Mouse (Mus musculus) frontal cortex, postnatal 25 days (tissue): ENCODE measurements around the gene Klf7.

ENCODE experiments used
- DNase-seq, 2 experiments: peaks; one replicate each; pipeline ENCODE4 v3.0.0; 2022; ENCODE audit warnings: low spot score in 2 of 2

Gene Klf7

DNA sequence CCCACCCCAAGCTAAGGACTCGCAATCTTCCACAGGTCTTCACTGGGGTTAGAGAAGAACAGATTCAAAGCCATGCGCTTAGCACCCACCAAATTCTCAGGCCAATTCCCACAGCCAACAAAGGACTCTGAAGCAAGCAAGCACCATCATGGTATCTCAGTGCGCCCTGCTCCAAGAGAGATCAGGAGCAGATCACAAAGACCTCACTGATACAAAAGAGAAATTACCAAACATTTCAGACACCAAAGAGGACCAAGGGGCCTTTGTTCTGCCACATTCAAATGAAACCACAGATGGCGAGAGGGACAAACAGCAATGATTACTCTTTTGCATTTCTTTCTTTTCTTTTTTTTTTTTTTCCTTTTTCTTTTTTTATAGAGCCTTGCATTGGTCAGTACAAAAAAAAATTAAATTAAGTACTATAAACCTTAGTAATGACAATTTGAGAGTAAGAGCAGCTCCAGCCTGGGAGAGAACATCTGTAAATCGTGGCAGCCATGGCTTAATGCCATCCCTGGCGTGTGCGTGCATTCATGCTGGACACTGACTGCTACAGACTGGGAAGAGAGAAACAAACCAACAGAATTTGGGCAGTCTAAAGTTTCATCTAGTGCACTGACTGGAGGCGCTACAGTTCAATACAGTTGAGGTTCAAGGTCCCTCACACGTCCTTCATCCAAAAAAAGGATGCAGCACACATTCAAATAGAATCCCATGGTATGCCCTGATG, 89.4 kb downstream of the Klf7 start:
- DNase-seq = no peak

DNA sequence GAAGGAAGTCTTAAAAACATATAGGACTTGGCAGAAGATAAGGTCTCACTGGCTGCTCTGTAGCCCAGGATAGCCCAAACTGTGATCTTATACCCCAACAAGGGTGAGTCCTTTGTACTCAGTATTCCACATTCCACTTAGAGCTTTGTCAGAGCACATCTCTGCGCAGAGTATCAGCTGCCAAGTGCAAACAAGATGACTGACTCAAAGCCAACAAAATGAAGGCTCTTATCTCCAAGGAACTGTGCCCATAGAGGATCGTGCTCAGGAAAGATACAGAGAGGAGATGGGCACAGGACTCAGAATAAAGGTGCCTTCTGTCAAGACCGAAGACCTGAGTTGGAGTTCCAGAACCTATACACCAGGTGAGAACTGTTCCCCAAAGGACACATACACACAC, 100.1 kb downstream of the Klf7 start:
- no peak for DNase-seq

DNA sequence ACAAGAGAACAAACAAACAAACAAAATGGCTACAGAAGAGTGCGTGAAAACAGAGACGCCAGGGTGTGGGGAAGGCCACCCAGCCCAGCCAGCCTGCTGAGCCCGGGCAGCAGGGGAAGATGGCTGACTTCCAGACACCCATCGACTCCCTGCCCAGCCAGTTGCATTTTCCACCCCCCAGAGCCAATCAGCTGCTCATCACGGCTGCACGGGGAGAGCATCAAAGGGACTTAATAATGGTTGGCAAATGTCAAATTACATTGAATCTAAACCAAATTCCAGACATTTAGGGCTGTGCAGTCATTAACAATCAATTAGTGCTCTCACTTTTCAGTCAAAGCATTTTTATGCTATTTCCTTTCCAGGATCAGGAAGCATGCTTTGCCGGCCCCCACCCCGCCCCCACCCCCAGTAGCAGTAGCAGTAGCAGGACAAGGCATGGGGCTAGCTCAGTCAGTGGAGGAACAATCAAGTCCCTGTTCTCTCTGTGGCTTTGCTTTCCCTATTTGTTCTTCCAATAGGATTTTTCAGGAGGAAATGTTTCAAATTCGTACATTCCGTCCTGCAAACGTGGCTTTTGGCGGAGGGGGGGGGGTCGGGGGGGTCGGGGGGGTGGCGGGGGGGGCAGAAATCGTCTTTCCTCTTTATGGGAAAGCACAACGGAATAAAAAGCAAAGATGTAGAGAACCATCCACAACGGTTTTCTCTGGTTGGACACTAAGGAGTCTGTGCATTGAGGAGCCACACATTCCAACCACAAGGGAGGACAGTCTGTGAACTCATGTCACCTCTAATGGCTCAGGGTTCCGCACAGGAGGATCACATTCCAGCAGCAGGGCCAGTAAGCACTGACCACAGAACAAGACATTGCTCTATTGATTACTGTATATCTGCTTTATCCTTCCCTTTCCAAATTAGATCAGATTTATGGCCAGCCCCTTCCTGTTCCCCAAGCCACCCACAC, 101.1 kb downstream of the Klf7 start:
- DNase-seq = no peak

DNA sequence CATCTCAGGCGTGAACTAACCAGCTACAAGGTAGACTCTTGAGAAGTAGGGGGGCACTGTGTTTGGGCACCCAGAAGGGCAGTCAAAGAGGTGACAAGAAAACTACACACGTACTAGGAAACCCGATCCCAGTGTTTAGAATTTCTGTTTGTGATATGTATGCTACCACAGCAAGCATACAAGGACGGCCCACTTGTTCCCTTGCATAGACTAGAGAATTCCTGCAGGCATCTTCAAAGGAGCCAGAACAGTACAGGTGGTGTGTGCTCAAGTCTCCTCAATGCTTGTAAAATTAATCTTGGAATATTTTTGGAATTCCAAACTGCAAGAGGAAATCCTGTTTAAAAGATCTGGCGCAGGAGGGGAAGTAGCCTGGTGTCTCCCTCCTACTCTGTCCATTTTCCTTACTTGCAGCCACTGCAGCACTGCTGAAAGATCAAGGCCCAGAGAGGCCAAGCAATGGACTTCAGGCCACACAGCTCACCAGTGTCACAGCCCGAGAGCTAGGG, 102.9 kb downstream of the Klf7 start:
- no peak for DNase-seq

DNA sequence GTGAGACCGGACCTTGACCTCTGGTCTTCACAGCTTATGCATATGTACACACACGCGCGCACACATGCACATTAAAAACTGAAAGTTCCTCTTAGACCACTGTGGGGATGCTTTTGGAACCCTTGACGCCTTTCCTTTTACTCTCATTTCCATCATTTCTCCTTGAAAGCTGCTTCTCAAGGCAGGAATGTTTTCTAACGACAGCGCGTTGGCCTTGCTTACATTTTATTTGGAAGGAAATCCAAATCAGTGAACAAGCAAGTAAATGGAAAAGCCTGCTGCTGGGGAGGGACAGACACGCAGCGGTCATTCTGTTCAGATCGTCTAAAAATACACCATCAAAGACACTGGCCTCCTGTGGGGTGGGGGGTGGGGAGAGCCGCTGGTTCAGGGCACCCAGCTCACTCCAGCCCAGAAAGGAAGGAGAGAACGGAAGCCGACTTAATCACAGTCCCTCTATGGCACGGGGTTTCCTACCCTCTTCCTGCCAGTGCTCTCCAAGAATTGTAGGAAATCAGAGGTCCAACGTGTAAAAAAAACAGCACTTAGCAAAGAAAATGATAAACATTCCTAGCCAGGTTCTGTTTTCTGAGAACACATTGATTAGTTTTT, 103.5 kb downstream of the Klf7 start:
- no peak for DNase-seq

DNA sequence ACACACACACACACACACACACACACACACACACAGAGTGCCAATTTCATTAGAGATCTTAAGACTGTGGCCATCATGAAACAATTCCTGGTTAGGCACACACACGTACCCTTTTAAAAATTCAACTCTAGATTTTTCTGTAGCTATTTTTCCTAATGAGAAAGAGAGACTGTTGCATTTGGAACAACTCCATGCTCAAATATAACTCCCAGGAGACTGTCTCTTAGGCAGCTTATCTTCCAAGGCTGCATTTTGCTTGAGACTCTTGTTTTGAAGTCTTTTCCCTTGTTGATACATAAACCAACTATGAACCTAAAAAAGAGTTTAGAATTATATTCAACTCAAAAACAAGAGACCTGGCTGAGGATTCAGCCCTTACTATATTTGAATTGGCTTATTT, 108.0 kb downstream of the Klf7 start:
- DNase-seq = no peak

DNA sequence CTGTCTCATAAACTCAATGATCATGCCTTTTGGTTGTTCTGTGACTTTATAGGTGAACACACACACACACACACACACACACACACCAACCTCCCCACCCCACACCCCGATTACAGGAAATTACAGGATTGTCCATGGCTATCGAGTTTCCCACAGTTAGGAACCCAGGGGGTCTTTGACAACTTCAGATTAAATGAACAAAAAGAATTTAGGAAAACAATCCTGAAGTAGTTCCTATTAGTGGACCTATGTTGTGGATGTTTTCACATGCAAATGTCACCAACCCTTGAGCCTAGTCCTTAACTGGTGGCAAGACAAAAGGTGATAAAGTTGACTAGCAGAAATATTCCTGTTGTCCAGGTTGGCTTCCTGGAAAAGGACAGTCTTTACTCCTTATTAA, 113.1 kb downstream of the Klf7 start:
- DNase-seq = no peak

DNA sequence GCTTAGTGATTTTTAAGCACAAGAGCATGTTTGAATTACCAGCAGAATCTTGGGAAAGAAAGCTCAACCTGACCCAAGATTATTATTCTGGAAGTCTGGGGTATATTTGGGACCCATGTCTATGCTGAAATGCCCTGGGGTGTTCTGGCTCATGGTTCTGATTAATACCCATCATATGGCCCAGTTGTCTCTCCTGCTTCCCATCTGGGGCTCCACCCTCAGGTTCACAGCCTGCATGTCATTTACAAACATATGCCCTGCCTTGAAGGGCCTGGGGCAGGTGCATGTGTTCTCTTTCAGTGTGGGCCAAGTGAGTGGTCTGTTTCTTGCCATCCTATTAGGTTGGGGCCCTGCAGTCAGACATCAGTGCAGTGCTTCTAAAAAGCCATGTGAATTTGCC, 114.1 kb downstream of the Klf7 start:
- DNase-seq = no peak

DNA sequence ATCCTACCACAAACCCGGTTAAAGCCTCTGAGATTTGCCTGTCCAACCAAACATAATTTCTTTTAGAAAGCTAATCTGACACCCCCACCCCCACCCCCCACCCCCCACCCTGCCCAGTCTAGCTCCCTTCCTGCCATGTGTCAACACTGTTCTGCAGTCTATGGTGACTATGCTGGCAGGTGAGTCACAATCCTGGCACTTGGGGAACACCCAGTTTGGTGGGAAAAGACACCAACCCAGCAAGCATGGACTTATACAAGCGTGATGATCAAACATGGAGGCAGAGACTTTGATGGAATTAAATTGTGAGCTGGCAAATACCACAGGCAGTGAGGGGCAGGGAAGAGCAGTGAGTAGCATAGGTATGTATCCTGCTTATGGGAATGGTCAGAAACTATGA, 116.9 kb downstream of the Klf7 start:
- no peak for DNase-seq

DNA sequence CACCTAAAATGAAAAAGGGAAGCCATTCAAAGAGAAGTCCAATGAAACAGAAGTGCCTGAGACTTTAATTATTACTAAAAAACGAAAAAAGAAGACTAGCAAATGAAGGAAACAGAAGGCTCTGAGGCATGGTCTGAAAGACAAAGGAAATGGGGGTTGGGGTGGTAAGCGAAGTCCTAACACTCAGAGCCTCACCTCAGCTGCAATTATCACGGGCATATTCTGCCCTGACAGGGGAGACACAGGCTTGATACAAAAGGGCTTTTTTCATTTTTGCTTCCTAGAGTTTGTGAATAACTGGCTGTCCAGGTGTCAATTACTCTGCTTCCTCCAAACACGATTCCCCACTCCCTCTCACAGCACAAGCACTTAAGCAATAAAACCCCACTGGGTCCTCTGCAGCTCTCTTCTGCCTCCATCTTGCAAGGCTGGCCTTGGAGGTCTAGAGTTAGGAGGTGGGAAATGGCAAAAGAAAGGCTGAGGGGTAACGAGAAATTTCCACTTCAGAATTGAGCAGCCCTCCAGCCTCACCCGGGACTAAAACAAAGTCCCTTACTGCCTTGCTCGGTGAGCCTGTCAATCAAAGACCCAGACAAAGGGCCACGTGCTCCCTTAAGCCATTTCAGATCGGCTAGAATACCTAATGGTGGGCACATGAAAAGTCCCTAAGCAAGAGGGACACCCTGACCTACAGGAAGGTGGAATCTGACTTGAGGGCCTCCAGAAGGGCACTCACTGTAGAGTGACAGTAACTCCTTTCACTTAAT, 118.4 kb downstream of the Klf7 start:
- no peak for DNase-seq

DNA sequence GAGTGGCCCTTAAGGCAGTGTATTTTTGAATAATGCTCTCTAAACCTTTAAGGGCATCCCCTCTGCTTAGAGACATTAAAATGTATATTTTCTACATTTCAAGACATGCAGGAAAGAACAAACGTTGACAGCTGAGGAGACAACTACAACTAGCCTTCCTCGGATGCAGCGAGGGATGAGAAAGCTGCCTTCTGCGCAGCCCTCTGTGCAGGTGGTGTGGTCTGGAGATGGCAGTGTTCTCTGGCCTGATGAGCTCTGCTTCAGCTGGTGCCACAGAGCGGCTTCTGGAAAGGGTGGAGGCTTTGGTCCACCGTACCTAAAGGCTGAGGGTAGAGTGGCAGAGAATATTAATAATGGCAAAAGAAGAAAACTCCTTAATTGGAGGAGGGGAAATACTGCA, 120.0 kb downstream of the Klf7 start:
- no peak for DNase-seq

DNA sequence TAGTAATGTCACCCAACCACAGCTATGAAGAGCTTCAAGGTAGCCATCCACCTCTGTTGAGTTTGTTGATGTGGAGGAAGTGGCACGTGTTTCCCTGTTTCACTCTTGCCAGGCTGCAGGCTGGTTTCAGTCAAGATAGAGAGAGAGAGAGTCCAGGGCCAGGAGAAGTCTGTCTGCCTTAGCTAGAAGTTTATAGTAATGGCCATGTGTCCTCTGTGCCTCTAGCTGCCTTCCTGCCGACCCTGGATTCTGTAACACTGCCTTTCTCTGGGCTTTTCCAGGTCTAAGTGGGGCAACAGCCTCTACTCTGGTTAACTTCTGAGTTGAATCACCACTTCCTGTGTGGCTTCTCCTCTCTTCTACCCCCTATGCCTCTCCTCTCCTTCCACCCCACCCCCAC, 121.5 kb downstream of the Klf7 start:
- no peak for DNase-seq

DNA sequence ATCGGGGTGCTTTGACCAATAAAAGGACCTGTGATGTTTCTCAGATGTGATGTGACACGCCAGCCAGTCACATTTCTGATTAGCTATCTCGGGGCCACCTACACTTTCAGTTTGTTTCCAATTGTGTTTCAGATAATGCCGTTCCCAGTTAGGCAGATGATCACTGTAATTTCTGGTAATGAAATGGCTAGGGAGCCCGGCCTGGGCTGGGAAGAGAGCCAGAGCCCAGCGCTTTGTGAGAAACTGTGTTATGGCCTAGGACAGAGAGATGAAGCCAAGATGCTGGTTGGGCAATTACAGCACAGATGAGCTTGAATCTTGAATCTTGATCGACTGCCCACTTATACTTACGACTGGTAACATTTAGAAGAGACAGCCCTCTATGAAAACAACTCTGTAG, 122.6 kb downstream of the Klf7 start:
- no peak for DNase-seq

DNA sequence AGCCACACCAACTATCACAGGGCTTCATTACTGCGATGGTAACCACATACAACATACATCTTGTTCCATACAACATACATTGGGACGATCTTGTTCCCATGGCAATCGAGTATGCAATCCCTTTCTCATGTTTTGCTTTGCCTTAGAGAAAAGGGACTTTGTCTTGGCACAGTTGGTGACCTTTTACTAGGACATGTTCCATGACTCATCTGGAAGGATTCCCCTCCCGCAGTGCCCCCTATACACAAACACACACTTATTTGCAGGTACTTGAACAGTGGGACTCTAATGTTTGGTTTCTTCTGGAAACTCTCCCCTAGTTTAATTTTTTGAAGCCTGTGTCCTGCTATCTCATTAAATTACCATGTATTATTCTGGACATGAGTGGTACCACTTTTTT, 123.2 kb downstream of the Klf7 start:
- no peak for DNase-seq

DNA sequence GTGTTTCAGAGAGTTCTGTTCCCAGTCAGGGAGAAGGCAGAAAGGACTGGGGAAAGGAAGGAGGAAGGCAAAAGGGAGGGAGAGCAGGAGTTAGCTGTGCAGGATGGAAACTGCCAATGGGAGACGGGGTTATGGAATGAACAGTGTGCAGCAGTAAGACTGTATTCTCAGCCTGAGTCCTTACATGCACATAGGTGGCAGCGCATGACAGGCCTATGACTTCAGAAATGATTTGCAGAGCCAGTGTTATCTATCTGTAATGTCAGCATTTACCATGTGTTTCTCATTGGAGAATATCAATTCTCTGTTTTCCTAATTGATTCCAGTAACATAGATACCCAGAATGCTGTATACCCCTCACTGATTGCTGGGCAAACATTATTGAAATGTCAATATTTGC, 123.9 kb downstream of the Klf7 start:
- no peak for DNase-seq

DNA sequence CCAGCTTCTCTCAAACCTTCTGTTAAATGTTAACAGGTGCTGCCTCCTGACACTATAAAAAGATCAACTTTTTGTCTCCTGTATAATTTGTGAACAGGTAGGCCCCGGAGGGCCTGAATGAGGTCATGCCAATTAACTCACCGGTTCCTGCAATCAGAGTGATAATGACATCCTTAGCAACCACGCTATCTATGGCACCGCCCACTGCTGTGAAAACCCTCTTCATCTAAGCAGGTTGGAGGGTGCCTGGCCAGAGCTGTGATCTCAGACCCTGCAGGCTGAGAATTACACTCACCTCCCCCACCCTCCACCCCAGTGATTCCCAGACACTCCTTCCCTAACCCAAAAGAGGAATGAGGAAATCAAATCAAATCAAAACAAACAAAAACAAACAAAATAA, 126.3 kb downstream of the Klf7 start:
- no peak for DNase-seq

DNA sequence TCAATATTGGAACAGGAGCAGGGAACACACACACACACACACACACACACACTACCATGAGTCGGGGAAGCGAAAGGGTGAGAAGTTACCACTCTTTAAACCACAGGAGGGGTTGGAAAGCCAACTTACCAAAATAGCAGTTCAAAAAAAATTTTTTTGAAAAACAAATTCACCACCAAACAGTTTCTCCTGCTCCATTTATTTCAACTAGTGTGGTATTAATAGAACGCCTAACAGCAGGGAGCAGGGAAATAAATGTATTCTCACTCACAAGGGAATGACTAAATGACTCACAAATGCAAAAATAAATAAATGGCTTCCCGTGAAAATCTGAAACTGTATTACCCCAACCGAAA, 127.0 kb downstream of the Klf7 start:
- DNase-seq = no peak

DNA sequence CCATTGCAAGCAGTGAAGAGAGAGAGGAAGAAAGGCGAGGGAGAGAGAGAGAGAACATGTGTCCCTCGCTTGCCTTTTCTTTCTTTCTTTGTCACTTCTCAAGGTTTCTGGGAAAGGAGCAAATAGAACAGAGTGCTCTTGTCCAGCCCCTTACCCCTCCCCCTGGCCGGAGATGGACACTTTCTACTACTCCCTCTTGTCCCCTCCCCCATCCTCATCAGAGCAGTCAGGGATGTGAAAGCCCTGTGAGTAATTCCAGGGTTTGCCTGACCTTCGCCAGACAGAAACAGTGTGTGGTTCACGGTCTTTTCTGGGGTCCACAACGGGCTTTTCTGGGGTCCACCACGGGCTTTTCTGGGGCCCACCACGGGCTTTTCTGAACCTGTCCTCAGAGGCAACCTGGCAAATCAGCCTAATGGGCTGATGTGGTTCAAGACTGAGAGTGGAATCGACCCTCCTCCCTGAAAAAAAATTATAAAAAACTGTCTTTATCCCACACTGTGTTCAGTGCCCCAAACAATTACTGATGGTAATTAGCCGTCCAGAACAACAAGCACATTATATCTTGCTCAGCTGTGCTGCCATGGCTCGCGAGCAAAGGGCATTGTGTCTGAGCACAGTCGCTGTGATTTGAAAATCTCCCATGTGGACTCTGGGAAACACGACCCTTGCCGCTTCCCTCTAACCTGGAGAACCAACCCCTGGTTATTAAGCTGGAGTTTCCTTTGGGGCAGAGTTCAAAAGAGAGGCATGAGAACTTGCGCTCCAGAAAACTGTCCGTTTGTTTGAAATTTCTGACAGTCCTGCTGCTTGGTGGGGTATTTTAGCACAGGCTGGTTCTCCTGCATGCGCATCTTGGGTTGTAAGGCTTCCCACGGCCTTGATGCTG, 127.6 kb downstream of the Klf7 start:
- DNase-seq = no peak

DNA sequence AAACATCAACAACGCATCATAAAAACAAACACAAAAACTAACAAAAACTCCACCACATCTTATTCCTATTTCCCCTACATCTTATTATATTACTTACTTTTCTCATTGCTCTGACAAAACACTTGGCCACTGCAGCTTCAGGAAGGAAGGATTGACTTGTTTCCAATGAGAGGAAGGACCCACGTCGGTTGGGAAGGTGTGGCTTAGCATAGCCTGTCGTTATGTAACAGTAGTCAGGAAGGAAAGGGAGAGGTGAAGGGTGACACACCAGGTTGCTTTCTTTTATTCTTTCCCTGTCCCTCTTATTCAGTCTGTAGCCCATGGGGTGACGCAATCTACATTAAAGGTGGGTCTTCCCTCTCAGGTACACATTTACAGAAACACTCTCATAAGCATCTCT, 129.6 kb downstream of the Klf7 start:
- DNase-seq = no peak

DNA sequence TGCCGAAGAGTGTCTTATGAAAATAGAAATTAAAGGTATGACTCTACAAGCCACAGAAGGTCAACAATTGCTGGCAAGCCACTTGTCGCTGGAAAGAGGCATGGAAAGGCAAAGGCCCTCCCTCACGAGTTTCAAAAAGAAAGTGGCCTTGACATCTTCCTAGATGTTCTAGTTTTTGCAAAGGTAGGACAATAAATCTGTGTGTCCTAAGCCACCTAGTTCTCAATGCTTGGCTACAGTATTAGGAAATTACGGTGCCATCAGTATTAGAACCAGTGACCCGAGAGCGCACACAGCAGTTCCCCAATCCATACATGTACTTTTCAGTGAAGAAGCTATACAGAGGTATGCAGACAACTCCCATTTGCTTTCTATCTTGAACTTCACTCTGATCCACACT, 131.7 kb downstream of the Klf7 start:
- no peak for DNase-seq

DNA sequence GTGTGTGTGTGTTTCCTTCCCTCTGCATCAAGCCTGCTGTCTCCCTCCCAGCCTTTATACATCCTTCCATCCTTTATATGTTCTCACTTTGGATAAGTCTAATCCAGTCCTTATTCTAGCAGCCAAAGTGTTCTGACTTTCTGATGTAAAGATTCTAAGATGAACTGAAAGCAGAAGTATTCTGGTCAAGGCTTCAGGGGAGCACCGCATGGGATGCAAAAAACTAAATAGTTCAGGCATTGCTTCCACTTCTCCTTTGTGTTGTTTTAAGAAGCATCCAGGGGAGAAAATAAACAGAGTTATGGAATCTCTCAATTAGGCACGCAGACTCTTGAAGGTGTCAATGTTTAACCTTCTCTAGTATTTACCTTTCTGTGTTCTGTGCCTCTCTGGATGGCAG, 141.3 kb downstream of the Klf7 start:
- DNase-seq = no peak
